Mouse (Mus musculus) ovary, adult 18-20 months (tissue): ENCODE data around the gene Ing2.

Experiments
- DNase-seq: peaks from one replicate; pipeline ENCODE4 v3.0.0; 2022; ENCODE audit warnings: low spot score, mixed read lengths

The Ing2 gene

GRCm38 (mm10) chr8:47674777-47675710, at the start of gene Ing2:
Gene Ing2 (minus strand): TSS chr8:47675556.
- DNase-seq: peak; percentile 100

- DNase-seq: no peak
Observed at GRCm38 (mm10) chr8:47721609-47722008, 46.3 kb upstream of the Ing2 start.

- DNase-seq: no peak
Observed at GRCm38 (mm10) chr8:47718641-47719040, 43.3 kb upstream of the Ing2 start.

GRCm38 (mm10) chr8:47713761-47714745, 38.7 kb upstream of the Ing2 start, which contains the start of gene Cdkn2aip:
Gene Cdkn2aip (minus strand): TSS chr8:47713932.
- DNase-seq: peak; percentile 94

GRCm38 (mm10) chr8:47713171-47713663, 37.9 kb upstream of the Ing2 start:
- DNase-seq: peak; percentile 3

DNA sequence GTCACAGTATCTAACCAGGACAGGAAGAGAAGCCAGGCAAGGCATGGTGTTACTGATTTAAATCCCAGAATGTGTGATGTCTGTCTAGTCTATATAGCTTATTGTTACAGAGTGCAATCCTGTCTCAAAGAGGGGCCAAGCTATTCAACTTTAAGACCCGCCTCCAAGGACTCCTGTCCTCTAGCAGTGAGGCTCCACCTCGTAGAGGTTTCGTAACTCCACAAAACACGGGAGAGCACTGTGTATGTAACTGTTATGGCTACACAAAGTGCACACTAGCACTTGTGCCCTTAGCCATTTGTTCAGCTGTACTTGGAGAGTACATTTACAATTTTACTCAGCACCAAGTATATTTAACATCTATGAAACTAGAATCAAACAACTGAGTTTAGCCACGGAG, 32.8 kb upstream of the Ing2 start:
- DNase-seq: no peak

DNA sequence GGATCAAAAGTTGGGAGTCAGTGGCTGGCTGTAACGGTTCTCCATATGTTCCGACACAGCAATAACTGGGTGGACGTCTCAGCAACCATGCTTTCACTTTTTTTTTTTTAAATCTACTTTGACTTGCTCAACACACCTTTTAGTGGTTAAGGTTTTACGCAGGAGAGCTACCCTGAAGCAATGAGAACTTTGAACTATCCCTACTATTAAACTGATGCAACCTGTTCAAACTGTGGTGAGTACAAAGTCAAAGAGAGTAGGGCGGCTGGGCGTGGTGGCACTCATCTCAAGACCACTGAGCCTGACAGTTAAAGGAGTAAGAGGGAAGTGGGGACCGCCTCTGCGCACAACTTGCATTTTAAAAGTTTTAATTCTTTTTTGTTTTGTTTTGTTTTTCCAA, 31.4 kb upstream of the Ing2 start:
- no peak for DNase-seq

GRCm38 (mm10) chr8:47702333-47702732, 27.0 kb upstream of the Ing2 start:
- peak; percentile 14 for DNase-seq

DNA sequence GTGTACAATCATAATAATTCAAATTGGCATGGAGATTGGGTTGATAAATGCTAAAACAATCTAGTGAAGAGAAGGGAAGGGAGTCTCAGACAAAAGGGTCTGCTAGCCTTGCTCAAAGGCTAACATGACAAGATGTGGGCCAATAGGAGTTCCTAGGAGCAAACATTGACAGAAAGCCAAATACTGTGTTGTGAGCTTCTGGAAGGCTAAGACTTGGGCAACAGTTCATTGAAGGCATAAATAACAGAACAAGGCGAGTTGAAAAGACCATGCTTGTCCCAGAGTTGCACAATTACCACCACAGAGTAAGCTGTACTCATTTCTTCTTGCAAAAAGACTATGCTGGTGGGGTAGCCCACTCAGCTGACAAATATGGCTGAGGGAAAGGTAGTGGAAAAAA, 22.3 kb upstream of the Ing2 start:
- no peak for DNase-seq

- DNase-seq: no peak
Observed at GRCm38 (mm10) chr8:47695431-47696105, 20.2 kb upstream of the Ing2 start.

- DNase-seq: peak; percentile 13
Observed at GRCm38 (mm10) chr8:47693119-47693518, 17.8 kb upstream of the Ing2 start.

- no peak for DNase-seq
Observed at GRCm38 (mm10) chr8:47691831-47692230, 16.5 kb upstream of the Ing2 start.

DNA sequence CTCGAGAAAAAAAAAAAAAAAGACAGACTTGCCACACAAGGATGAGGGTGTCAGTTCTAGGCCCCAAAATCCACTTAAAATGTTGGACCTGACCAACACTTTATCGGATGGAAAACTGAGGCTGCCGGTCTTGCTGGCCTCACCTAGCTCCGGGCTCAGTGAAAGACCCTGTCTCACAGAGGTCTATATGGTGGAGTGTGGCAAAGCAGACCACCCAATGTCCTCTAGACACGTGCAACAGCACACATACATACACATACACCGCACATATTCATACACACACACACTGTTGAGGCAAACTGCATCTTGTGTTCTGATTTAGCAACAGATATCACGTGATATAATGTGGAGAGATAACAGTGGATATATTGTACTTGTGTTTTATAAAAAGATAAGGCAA, 15.9 kb upstream of the Ing2 start:
- DNase-seq: no peak

- no peak for DNase-seq
Observed at GRCm38 (mm10) chr8:47690674-47691078, 15.3 kb upstream of the Ing2 start.

DNA sequence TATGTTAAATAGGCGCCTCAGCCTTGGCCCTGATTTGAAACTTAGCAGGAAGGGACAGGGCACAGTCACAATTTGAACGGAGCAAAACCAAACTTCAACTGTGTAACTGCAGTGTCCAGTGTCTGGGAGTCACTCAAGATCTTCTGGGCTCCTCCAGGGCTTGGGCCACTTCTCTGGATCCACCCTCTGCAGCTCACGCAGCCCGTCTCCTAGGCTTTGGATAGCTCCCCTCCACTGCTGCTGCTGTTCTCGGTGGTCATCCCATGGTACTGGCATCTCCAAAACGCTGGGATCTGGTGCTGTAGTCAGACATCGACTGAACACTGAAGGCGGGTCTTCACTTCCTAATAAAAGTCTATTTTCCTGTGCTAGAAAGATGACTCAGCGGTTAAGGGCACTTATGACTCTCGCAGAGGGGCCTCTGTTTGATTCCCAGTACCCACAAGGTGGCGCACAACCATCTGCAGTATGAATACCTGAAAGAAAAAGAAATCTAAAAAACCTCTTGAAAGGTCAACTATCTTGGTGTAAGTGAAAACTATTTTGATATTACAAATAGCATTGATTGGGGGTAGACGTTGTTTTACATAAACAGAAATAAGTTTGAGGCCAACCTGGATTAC, 14.5 kb upstream of the Ing2 start:
- DNase-seq: no peak

- no peak for DNase-seq
Observed at GRCm38 (mm10) chr8:47684441-47684840, 9.1 kb upstream of the Ing2 start.

- DNase-seq: no peak
Observed at GRCm38 (mm10) chr8:47683994-47684393, 8.6 kb upstream of the Ing2 start.

DNA sequence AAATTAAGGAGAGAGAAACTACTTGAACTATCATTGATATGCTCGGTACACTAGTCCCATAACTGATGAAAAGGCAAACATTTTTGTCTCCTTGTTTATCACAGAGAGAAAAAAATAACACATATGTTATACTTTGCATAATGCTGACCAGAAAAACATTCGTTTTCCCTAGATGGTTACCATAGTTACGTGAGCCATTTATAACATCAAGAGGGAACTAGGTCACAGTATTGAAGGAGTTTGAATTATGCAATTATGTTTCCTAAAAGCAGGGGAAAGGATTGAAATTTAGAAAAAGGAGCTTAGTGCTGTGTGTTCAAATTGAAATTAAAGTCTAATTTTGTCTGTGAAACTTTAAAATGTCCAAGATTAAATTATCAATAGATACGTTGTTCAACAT, 5.0 kb upstream of the Ing2 start:
- DNase-seq: no peak

GRCm38 (mm10) chr8:47679603-47680002, 4.2 kb upstream of the Ing2 start:
- DNase-seq: no peak

GRCm38 (mm10) chr8:47676631-47677030, 1.3 kb upstream of the Ing2 start:
- DNase-seq: no peak

DNA sequence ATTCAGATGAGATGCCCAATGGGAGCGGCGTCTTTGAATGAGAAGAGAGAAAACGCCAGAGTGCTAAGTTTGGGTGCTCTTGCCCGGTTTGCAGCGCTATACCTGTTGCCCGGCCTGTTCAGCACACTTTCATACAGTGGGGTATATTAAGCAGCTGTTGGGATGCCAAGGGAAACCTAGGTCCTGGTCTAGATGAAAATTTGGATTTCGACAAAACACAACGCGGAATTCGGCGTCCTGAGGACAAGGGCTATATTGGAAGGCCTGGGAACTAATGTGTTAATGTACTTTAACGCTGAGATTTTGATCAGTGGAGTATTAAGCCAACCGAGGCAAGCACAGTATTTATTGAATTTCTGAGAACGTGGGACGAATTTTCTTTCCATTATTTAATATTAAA, 868 bp upstream of the Ing2 start:
- DNase-seq: no peak
